Mouse (Mus musculus) bone marrow, adult 2 months (tissue): ENCODE measurements around the gene Igsf11. TPM values are rescaled to one million over a fixed set of nuclear protein-coding genes. Genes with fewer than 3 reads are reported as not detected.

Experiments used
- H3K27ac ChIP-seq: fragments of 200-500 bp; 2 replicates; pipeline ENCODE4 v1.5.1; 2012; ENCODE audit warnings: low read depth, mild to moderate bottlenecking, control low read depth, inconsistent platforms, low read length; ENCODE audit not compliant: control insufficient read depth, poor library complexity, insufficient read depth
- H3K4me1 ChIP-seq: fragments of 200-500 bp; 2 replicates; pipeline ENCODE4 v1.6.1; 2011; ENCODE audit warnings: low read length; ENCODE audit not compliant: control insufficient read depth, insufficient read depth
- H3K4me3 ChIP-seq: fragments of 200-500 bp; replicated peaks from 2 replicates; pipeline ENCODE3; 2011; ENCODE audit warnings: mild to moderate bottlenecking, low read depth, low read length, control low read depth; ENCODE audit not compliant: control insufficient read depth
- CTCF ChIP-seq: fragments of 200-500 bp; IDR thresholded peaks from 2 replicates; pipeline ENCODE4 v1.5.1; 2011; ENCODE audit warnings: low read length, control low read depth; ENCODE audit not compliant: control insufficient read depth, insufficient read depth
- POLR2A ChIP-seq: fragments of 200-500 bp; IDR thresholded peaks from 2 replicates; pipeline ENCODE4 v1.6.1; 2011; ENCODE audit warnings: low read depth, mild to moderate bottlenecking, control low read depth, low read length, borderline replicate concordance; ENCODE audit not compliant: control insufficient read depth
- whole genome bisulfite sequencing: fragments of 180-500 bp; shearing (Covaris S2); methylation state at CpG from one replicate; pipeline ENCODE4 v1.1.7; 2018; 5-methylcytosine and 5-hydroxymethylcytosine counted together
- polyA plus RNA-seq: library from polyadenylated mRNA; stranded (reverse); fragments of >200 nt; gene quantifications from 2 replicates; pipeline ENCODE4 v1.2.4, GENCODE M21; 2011; ENCODE audit warnings: low replicate concordance; ENCODE audit not compliant: missing spikeins, insufficient read depth, insufficient read length

Igsf11 gene
- 0.38 and 1.2 TPM in 2 replicates for polyA plus RNA-seq

GRCm38 (mm10) chr16:38892371-38892770 is at the start of gene Igsf11:
Igsf11 (plus strand) TSS chr16:38892671.
- Histone ChIP-seq H3K27ac (no peak within 1 kb of the TSS), H3K4me1 (no peaks in the 10 kb centered on the region), H3K4me3 (no peak within 1 kb of the TSS)
- WGBS: 72% methylated on average over 7 of the region's 7 CpGs
- TF ChIP-seq CTCF: no peak
- no peak for TF ChIP-seq POLR2A

DNA sequence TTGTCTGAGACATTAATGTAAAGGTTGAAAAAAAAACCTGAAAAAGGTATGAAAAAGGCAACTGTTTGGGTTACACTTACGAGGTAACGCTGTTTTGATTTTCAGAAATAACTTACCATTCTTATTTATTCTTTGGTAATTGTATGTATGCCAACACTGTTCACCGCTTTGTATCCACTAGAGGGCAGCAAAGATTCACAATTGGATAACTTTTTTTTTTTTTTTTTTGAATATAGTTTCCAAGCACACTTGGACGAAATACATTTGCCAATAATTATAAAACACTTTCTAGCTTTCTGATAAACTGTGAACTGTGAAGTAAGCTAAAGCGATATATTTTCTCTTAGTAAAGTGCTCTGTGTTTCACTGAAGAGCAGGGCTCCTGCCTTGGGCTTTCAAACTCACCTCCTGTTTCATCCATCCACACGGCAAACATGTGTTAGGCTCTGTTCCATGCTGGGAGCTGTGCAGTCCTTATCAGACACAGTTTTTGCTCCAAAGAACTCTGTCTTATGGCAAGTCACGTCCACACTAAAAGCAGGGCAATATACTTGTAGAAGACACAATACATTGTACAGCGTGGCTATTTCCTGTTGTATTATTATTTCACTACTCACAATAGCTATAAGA is 34.2 kb upstream of the Igsf11 start:
- WGBS: 24% methylated on average over 8 of the region's 8 CpGs
- H3K4me3 ChIP-seq: no peak overlapping the region
- H3K27ac ChIP-seq: no peak overlapping the region
- no peak for TF ChIP-seq POLR2A
- TF ChIP-seq CTCF: no peak
- H3K4me1 ChIP-seq: no peaks in the 10 kb centered on the region

- no peak for TF ChIP-seq POLR2A
- no peak for TF ChIP-seq CTCF
- H3K27ac ChIP-seq: no peak overlapping the region
Measured at GRCm38 (mm10) chr16:38860548-38860947, 31.9 kb upstream of the Igsf11 start.

DNA sequence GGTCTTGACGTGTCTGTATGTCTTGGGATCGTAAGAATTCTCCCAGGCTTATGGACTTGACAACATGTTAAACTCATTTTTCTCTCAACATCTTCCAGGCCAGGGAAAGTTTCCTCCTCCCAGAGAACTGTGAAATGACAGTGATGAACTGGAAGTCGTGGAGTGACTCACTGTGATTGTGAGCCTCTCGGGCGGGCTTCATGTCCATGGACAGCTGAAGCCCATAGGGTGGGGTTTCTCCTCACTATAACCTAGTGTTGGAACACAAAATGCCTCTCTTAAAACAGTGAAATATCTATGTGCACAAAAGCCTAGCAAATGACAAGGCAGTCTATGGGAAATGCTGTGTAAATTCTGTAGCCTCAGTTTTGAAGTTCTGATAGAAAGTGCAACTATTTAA is 28.1 kb upstream of the Igsf11 start:
- Histone ChIP-seq H3K4me1 (no peaks in the 10 kb centered on the region), H3K4me3 (no peak overlapping the region), H3K27ac (no peak overlapping the region)
- TF ChIP-seq POLR2A: no peak
- no peak for TF ChIP-seq CTCF
- WGBS: 72% methylated on average over 5 of the region's 5 CpGs

More at GRCm38 (mm10) chr16:38860548-38860947, 31.9 kb upstream of the Igsf11 start:
- Histone ChIP-seq H3K4me1 (no peaks in the 10 kb centered on the region), H3K4me3 (no peak overlapping the region)
- WGBS: 74% methylated on average over 6 of the region's 6 CpGs

GRCm38 (mm10) chr16:38873231-38873630 is 19.2 kb upstream of the Igsf11 start:
- 75% methylated on average over 4 of the region's 4 CpGs for WGBS
- H3K4me3 ChIP-seq: no peak overlapping the region

DNA sequence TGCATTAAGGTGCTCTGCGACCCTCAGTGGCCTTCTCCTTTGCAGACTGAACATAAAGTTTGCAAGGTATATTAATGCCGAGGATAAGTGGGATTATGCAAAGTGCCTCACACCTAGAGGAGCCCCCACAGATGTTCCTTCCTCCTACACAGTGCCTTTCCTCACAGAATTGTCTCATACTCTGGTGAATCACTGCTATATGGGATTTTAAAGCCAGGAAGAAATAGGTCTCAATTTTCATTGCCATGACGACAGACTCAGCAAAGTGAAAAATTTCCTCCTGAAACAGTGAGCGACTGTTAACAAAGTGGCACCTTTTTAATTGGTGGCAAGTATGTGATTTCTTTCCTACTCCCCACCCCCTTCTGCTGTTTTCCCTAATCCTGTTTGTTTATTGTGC is 18.0 kb upstream of the Igsf11 start:
- WGBS: 48% methylated on average over 4 of the region's 4 CpGs
- TF ChIP-seq POLR2A (no peak), CTCF (no peak)

More at GRCm38 (mm10) chr16:38873231-38873630, 19.2 kb upstream of the Igsf11 start:
- TF ChIP-seq POLR2A (no peak), CTCF (no peak)
- Histone ChIP-seq H3K4me1 (no peaks in the 10 kb centered on the region), H3K27ac (no peak overlapping the region)

DNA sequence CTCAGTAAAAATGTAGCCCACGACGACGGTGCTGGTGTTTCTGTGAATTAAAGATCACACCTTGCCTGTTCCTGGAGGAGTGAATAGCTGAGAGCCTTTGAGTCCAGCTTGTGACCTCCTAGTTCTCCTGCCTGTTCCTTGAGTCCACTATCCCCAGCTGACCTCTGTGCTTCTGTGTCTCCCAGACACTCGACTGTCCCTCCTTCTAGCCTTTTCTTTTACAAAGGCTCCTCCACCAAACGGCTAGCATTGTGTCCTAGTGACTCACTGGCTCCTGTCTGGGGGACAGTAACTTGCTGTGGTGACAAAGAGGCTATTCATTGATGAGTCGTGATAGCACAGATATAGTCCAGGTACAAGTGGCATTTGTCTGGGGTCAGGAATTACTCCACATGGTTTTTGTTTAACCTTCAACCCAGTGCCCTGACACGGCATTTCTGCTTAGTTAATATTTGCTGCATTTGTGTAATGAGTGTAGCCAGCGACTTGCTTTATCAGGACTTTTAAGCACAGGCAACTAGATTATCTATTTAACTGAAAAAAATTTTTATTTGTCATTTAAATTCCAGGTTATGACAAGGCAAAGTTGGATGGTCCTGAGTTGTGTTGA is 6.5 kb downstream of the Igsf11 start:
- no peak for TF ChIP-seq CTCF
- TF ChIP-seq POLR2A: no peak
- no peak overlapping the region for H3K4me3 ChIP-seq
- 48% methylated on average over 8 of the region's 8 CpGs for WGBS
- H3K27ac ChIP-seq: no peak overlapping the region
- no peaks in the 10 kb centered on the region for H3K4me1 ChIP-seq

More for the DNA sequence above, 18.0 kb upstream of the Igsf11 start:
- Histone ChIP-seq H3K4me1 (no peaks in the 10 kb centered on the region), H3K27ac (no peak overlapping the region), H3K4me3 (no peak overlapping the region)

GRCm38 (mm10) chr16:38900024-38900423 is 7.6 kb downstream of the Igsf11 start:
- H3K4me3 ChIP-seq: no peak overlapping the region
- no peak for TF ChIP-seq POLR2A
- TF ChIP-seq CTCF: no peak
- H3K4me1 ChIP-seq: no peaks in the 10 kb centered on the region
- 80% methylated on average over 1 of the region's 1 CpGs for WGBS
- H3K27ac ChIP-seq: no peak overlapping the region

DNA sequence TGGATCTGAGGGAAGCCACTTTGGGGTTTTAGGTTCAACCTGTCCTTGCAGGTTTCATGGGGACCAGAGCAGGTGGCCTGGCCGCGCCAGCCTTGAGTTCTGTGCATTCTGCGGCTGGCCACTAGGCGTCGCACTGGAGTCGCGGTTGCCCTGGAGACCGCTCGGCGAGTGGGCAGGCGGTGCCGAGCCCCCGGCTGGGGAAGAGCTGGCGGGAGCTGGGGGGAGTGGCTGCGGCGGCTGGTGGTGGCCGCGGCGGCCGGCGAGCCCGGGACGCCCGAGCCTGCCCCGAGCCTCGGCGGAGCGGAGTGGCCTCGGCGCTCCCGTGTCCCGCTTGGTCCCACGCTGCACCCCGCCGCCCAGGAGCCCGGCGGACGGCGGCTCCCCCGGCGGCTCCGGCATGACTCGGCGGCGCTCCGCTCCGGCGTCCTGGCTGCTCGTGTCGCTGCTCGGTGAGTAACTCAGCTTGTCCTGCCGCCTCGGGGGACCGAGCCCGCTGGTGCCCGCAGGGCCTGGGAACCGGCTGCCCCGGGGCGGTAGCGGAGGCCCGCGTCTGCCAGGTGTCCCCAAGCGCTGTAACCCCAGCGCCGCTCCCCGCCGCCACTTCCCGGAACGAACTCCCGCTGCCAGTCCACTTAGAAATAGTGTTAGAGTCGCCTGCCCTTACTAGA is 9.8 kb downstream of the Igsf11 start:
- Histone ChIP-seq H3K4me1 (no peaks in the 10 kb centered on the region), H3K27ac (no peak overlapping the region; the same call in 1 of the 2 replicates), H3K4me3 (no peak overlapping the region)
- TF ChIP-seq POLR2A (no peak; the same call in 1 of the 2 replicates), CTCF (peak; percentile 94)
- WGBS: under 1% methylated on average over 65 of the region's 71 CpGs
